Mouse (Mus musculus) heart, adult 2 months (tissue): Measurements from ENCODE around the gene Lamb1.

ENCODE experiments used
- CTCF ChIP-seq: fragments of 200-600 bp; IDR thresholded peaks from 2 replicates; pipeline ENCODE4 v1.8.1; 2022; ENCODE audit warnings: antibody characterized with exemption, mild to moderate bottlenecking, moderate library complexity
- EP300 ChIP-seq: fragments of 200-500 bp; IDR thresholded peaks from 2 replicates; pipeline ENCODE4 v1.6.1; 2011; ENCODE audit warnings: low read depth, low read length, control low read depth; ENCODE audit not compliant: insufficient read depth
- POLR2A ChIP-seq: fragments of 200-500 bp; IDR thresholded peaks from 2 replicates; pipeline ENCODE4 v1.6.1; 2011; ENCODE audit warnings: mild to moderate bottlenecking, low read depth, low read length, control low read depth; ENCODE audit not compliant: insufficient read depth

DNA sequence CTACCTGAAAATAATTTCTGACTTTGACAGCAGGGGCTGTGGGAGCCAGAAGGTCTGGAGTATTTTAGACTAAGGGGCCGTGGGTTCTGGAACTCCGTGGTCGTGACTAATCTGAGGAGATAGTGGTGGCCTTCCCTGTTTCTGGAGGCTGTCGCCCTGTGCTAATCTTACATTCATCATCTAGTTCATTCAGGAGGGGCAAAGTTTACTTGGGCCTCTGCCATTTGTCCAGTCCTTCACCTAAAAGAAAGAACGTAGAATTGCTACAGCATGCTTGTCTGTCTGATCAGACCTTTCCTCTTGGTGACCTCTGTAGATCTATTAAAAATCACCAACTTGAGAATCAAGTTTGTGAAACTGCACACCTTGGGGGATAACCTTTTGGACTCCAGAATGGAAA lies 17.2 kb downstream of the Lamb1 start:
- TF ChIP-seq EP300 (no peak), POLR2A (no peak), CTCF (no peak)
